Mouse (Mus musculus): ENCODE measurements at regions not wholly inside any gene's neighbourhood (a gene's known extent, or its start where the extent isn't known, plus 50 kb on each side); places are given as distances from the start of the nearest gene placed in this dataset.

DNA sequence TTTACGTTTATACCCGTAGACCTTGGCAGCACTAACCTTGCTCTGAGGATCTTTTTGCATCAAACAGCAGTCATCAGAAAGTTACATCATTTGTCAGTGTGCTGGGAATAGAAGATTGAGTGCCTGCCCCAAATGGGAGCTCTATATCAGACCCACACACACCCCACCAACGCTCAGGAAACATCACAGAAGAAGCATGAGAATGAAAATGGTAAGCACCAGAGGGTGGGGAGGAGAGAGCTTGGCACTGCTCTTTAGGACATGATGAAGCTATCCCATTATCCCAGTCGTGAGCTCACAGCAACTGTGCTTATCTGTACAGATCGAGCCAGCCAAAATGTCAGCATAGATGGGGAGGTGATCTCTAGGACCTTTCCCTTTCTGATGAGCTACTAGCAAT is 172.5 kb upstream of the Castor2 start:
- Histone ChIP-seq H3K4me2 (no peak overlapping the region), H3K27me3 (no peaks in the 10 kb centered on the region), H3K4me3 (no peak overlapping the region), H3K27ac (replicated peaks) (no peak overlapping the region), H3K9ac (no peak overlapping the region), H3K36me3 (no peaks in the 10 kb centered on the region), H3K4me1 (replicated peaks) (peaks cover 13% of the 10 kb centered on the region), H3K9me3 (no peaks in the 10 kb centered on the region)
- WGBS = 71% methylated on average over 5 of the region's 5 CpGs
- no peak for ATAC-seq (ENCODE audit: low FRiP score, low read depth)

- H3K27me3 ChIP-seq = no peaks in the 10 kb centered on the region
- peaks cover 13% of the 10 kb centered on the region for H3K4me1 ChIP-seq (replicated peaks)
- H3K9me3 ChIP-seq = no peaks in the 10 kb centered on the region
- ATAC-seq (ENCODE audit: low FRiP score, low read depth) = peak; percentile 85
- no peak overlapping the region for H3K9ac ChIP-seq
- H3K4me2 ChIP-seq = no peak overlapping the region
- WGBS = 21% methylated on average over 5 of the region's 5 CpGs
- no peaks in the 10 kb centered on the region for H3K36me3 ChIP-seq
- H3K4me3 ChIP-seq = no peak overlapping the region
- peak overlapping the region; percentile 60 for H3K27ac ChIP-seq (replicated peaks)
These were observed 174.2 kb upstream of the Castor2 start for GRCm38 (mm10) chr5:133925184-133925900.

DNA sequence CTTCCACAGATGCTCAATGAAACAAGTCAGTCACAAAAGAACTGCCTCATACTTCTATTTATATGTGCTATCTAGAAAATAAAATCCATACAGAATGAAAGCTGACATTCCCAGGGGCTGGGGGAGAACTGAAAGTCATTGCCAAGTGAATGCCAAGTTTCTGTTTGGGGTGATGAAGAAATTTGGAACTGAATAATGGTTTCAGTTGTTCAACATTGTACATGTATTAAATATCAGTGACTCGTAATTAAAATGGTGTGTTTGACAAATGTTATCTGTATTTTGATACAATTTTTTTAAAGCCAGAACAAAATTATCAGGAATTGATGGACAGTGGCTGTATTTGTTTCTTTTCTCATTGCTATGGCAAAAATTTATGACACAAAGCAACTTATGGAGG is 177.3 kb upstream of the Castor2 start:
- no peak overlapping the region for H3K4me3 ChIP-seq
- no peaks in the 10 kb centered on the region for H3K36me3 ChIP-seq
- H3K9me3 ChIP-seq = no peaks in the 10 kb centered on the region
- ATAC-seq (ENCODE audit: low FRiP score, low read depth) = no peak
- no peak overlapping the region for H3K9ac ChIP-seq
- 84% methylated on average over 1 of the region's 1 CpGs for WGBS
- H3K27ac ChIP-seq (replicated peaks) = no peak overlapping the region
- no peaks in the 10 kb centered on the region for H3K27me3 ChIP-seq
- H3K4me1 ChIP-seq (replicated peaks) = peaks cover 13% of the 10 kb centered on the region
- no peak overlapping the region for H3K4me2 ChIP-seq

GRCm38 (mm10) chr5:133915734-133916550 is 183.6 kb upstream of the Castor2 start:
- no peak overlapping the region for H3K9ac ChIP-seq
- no peak for ATAC-seq (ENCODE audit: low FRiP score, low read depth)
- peaks cover 7% of the 10 kb centered on the region; the same call in 1 of the 2 replicates for H3K4me1 ChIP-seq (replicated peaks)
- H3K4me3 ChIP-seq = no peak overlapping the region
- H3K36me3 ChIP-seq = no peaks in the 10 kb centered on the region
- H3K4me2 ChIP-seq = no peak overlapping the region
- H3K9me3 ChIP-seq = no peaks in the 10 kb centered on the region
- no peak overlapping the region for H3K27ac ChIP-seq (replicated peaks)
- no peaks in the 10 kb centered on the region for H3K27me3 ChIP-seq

DNA sequence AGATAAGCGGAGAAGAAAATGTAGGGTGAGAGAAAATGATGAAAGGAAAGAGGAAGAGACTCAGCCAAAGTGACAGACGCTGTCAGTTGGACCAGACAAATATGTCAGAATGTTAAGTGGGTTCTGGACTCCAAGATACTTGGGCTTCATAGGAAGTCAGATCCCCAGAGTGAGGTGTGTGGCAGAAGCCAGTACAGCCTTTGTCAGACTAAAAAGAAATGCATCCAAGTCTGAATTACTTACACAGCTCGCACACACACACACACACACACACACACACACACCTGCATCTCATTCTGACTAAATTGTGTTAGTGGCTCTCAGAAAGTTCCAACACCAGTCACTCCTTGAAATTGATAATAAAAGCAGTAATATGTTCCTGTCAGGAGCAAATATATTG is 192.1 kb upstream of the Castor2 start:
- H3K9me3 ChIP-seq = peaks cover 6% of the 10 kb centered on the region; the same call in 1 of the 2 replicates
- no peak overlapping the region for H3K27ac ChIP-seq (replicated peaks)
- no peak overlapping the region for H3K4me3 ChIP-seq
- ATAC-seq (ENCODE audit: low FRiP score, low read depth) = no peak
- no peaks in the 10 kb centered on the region for H3K36me3 ChIP-seq
- WGBS = 81% methylated on average over 3 of the region's 3 CpGs
- H3K4me1 ChIP-seq (replicated peaks) = no peaks in the 10 kb centered on the region
- no peak overlapping the region for H3K9ac ChIP-seq
- H3K27me3 ChIP-seq = no peaks in the 10 kb centered on the region
- H3K4me2 ChIP-seq = no peak overlapping the region

- Histone ChIP-seq H3K9me3 (no peaks in the 10 kb centered on the region), H3K9ac (no peak overlapping the region), H3K36me3 (no peaks in the 10 kb centered on the region), H3K4me1 (replicated peaks) (no peaks in the 10 kb centered on the region), H3K4me2 (no peak overlapping the region), H3K4me3 (no peak overlapping the region), H3K27ac (replicated peaks) (no peak overlapping the region), H3K27me3 (0 out of 2 replicates have a peak, but pooled peaks cover 3% of the 10 kb centered on the region)
- WGBS = 75% methylated on average over 4 of the region's 4 CpGs
- no peak for ATAC-seq (ENCODE audit: low FRiP score, low read depth)
These were observed 201.4 kb upstream of the Castor2 start for GRCm38 (mm10) chr5:133898025-133898598.

DNA sequence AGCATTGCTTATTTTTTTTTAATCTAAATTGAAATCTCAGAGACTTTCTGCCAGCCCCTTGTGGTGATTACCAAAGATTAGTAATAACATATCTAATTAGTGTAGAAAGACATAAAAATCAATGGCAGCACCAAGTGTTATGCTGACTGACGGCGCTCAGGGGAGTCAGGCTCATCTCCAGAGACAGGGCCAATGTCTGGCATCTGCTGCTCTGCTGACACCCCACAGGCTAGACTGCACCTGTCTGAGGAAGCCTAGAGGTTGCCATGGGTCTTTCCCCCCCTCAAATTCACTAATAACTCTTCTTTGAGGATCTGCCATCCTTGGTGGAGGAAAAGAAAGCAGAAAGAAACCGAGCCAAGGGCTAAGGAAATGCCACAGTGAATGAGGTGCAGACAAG is 208.8 kb upstream of the Castor2 start:
- Histone ChIP-seq H3K9me3 (no peaks in the 10 kb centered on the region), H3K27ac (replicated peaks) (no peak overlapping the region), H3K4me2 (no peak overlapping the region), H3K27me3 (no peaks in the 10 kb centered on the region; the same call in 1 of the 2 replicates), H3K9ac (no peak overlapping the region), H3K36me3 (no peaks in the 10 kb centered on the region), H3K4me3 (no peak overlapping the region), H3K4me1 (replicated peaks) (peaks cover under 1% of the 10 kb centered on the region)
- WGBS = 75% methylated on average over 3 of the region's 3 CpGs
- no peak for ATAC-seq (ENCODE audit: low FRiP score, low read depth)

- Histone ChIP-seq H3K4me3 (no peak overlapping the region), H3K36me3 (no peaks in the 10 kb centered on the region), H3K9ac (no peak overlapping the region), H3K27ac (replicated peaks) (0 out of 2 replicates have a peak overlapping the region, but pooled peaks have one; percentile 4), H3K4me1 (replicated peaks) (peaks cover 10% of the 10 kb centered on the region), H3K4me2 (peak overlapping the region; percentile 12; the same call in 1 of the 2 replicates), H3K9me3 (no peaks in the 10 kb centered on the region), H3K27me3 (no peaks in the 10 kb centered on the region; the same call in 1 of the 2 replicates)
- 39% methylated on average over 8 of the region's 8 CpGs for WGBS
- peak; percentile 54; the same call in 1 of the 2 replicates for ATAC-seq (ENCODE audit: low FRiP score, low read depth)
These were observed 209.7 kb upstream of the Castor2 start for GRCm38 (mm10) chr5:133889841-133890240.

GRCm38 (mm10) chr5:133885507-133885906 is 214.0 kb upstream of the Castor2 start:
- Histone ChIP-seq H3K9me3 (no peaks in the 10 kb centered on the region), H3K27ac (replicated peaks) (peak overlapping the region; percentile 60; the same call in 1 of the 2 replicates), H3K4me1 (replicated peaks) (peaks cover 14% of the 10 kb centered on the region), H3K27me3 (no peaks in the 10 kb centered on the region; the same call in 1 of the 2 replicates), H3K9ac (no peak overlapping the region), H3K4me2 (no peak overlapping the region), H3K4me3 (no peak overlapping the region), H3K36me3 (no peaks in the 10 kb centered on the region)
- WGBS = 84% methylated on average over 5 of the region's 5 CpGs
- no peak for ATAC-seq (ENCODE audit: low FRiP score, low read depth)

GRCm38 (mm10) chr5:133885016-133885415 is 214.5 kb upstream of the Castor2 start:
- Histone ChIP-seq H3K27ac (replicated peaks) (peak overlapping the region; percentile 60), H3K36me3 (no peaks in the 10 kb centered on the region), H3K9me3 (no peaks in the 10 kb centered on the region), H3K27me3 (no peaks in the 10 kb centered on the region; the same call in 1 of the 2 replicates), H3K4me1 (replicated peaks) (peaks cover 14% of the 10 kb centered on the region), H3K4me2 (no peak overlapping the region), H3K9ac (no peak overlapping the region), H3K4me3 (no peak overlapping the region)
- peak; percentile 87 for ATAC-seq (ENCODE audit: low FRiP score, low read depth)
- 14% methylated on average over 6 of the region's 6 CpGs for WGBS

GRCm38 (mm10) chr5:133884593-133884992 is 214.9 kb upstream of the Castor2 start:
- no peak for ATAC-seq (ENCODE audit: low FRiP score, low read depth)
- Histone ChIP-seq H3K4me3 (no peak overlapping the region), H3K36me3 (no peaks in the 10 kb centered on the region), H3K27ac (replicated peaks) (peak overlapping the region; percentile 60), H3K9ac (no peak overlapping the region), H3K4me2 (no peak overlapping the region), H3K4me1 (replicated peaks) (peaks cover 14% of the 10 kb centered on the region), H3K9me3 (no peaks in the 10 kb centered on the region), H3K27me3 (no peaks in the 10 kb centered on the region; the same call in 1 of the 2 replicates)
- 26% methylated on average over 2 of the region's 2 CpGs for WGBS

DNA sequence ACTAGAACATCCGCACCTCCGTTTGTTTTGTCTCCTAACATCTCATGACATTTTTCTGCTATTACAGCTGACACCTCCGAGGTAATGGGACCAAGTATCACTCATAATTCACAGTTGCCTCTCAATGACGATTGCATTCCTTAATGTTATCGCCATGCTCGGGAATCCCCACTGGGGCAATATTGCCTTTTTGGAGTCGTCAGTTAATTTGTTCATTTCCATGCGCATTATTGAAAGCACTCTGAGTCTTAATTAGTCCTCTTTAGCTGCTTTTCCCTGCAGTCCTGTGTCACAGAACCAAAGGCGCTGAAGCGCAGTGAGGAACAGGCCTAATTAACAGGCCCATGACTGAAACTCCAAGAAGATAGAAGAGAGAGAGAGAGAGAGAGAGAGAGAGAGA is 255.0 kb upstream of the Castor2 start:
- WGBS = 27% methylated on average over 10 of the region's 10 CpGs
- H3K9ac ChIP-seq = no peak overlapping the region
- H3K27me3 ChIP-seq = no peaks in the 10 kb centered on the region
- no peaks in the 10 kb centered on the region for H3K9me3 ChIP-seq
- H3K4me1 ChIP-seq (replicated peaks) = peaks cover 13% of the 10 kb centered on the region
- no peaks in the 10 kb centered on the region for H3K36me3 ChIP-seq
- no peak overlapping the region for H3K4me3 ChIP-seq
- peak overlapping the region; percentile 49; the same call in 1 of the 2 replicates for H3K27ac ChIP-seq (replicated peaks)
- peak; percentile 76; the same call in 1 of the 2 replicates for ATAC-seq (ENCODE audit: low FRiP score, low read depth)
- no peak overlapping the region for H3K4me2 ChIP-seq

All from hindbrain, embryonic 15.5 days (tissue).